Mouse (Mus musculus) small intestine, adult 2 months (tissue): Measurements from ENCODE around the gene Adamtsl5.

Source experiments
- CTCF ChIP-seq: fragments of 200-500 bp; IDR thresholded peaks from 2 replicates; pipeline ENCODE4 v1.5.1; 2012; ENCODE audit warnings: low read depth, mild to moderate bottlenecking, control low read depth, inconsistent platforms, low read length, moderate library complexity, mixed read lengths; ENCODE audit not compliant: insufficient replicate concordance, insufficient read length; ENCODE audit errors: extremely low read depth
- POLR2A ChIP-seq: fragments of 200-500 bp; IDR thresholded peaks from 2 replicates; pipeline ENCODE4 v1.6.1; 2012; ENCODE audit warnings: low read depth, mild to moderate bottlenecking, control low read depth, inconsistent platforms, low read length, moderate library complexity

- TF ChIP-seq CTCF (no peak), POLR2A (no peak)
These were observed 31.8 kb downstream of the Adamtsl5 start for GRCm38 (mm10) chr10:80316359-80316781.
